Mouse (Mus musculus) spleen, postnatal 10 days (tissue): Measurements from ENCODE around the gene 1700001C02Rik.

ENCODE experiments used
- DNase-seq, 2 experiments: peaks; one replicate each; pipeline ENCODE4 v3.0.0; 2021 to 2022; ENCODE audit warnings: low spot score in 2 of 2

Gene 1700001C02Rik

DNA sequence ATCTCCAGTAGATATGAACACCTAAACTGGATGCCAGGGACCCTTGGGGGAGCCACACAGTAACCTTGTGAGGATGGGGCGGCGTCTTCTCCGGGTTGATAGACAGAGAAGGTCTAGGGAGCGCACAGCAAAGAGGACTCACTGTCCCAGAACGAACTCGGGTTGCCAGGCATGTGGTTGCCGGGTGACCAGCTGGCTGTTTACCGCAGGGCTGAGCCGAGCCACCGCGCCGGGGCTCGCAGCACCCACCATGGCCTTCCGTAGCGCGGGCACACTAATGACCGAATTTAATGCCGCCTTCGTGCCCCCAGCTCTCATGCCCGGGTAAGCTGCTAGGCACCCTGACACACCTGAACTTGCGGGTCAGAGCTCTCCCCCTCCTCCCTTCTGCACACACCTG, at the start of gene 1700001C02Rik:
Gene 1700001C02Rik (plus strand): TSS at position 187 of the 400 bp plus-strand sequence.
- DNase-seq = no peak

DNA sequence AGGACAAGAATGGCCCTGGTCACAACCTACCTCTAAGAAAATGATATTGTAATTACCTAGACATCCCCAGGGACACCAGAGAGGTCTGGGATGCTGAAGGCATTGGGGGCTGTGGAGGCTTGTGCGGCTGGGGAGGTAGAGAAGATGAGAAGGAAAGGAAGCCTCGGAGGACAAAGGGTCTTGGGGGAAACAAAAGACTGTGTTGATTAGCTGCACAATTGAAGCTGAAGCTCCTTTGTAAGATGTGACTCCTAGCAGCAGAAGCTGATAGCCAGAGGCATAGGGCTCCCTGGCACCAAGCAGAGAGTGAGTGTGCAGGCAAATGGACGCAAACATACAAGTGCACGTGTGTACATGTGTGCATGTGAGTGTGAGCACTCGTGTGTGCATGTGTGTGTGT, 49.2 kb upstream of the 1700001C02Rik start:
- no peak for DNase-seq

DNA sequence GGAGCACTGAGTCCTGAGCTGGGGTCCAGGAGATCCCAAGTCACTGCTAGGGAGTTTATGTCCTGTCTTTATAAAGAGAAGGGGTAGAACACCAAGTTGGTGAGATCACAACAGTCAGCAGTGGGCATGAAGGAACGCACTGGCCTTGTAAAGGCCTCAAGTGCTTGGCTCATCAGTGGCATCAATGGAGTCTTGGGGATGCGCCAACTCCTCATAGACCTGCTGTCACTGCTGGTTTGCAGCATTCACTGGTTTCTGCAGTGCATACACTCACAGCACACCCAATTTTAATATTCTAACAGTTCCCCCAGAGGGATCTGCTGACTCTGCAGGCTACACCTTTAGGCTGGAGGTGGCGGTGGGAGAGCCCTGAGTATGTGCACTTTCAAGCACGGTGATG, 42.7 kb upstream of the 1700001C02Rik start:
- DNase-seq = no peak

DNA sequence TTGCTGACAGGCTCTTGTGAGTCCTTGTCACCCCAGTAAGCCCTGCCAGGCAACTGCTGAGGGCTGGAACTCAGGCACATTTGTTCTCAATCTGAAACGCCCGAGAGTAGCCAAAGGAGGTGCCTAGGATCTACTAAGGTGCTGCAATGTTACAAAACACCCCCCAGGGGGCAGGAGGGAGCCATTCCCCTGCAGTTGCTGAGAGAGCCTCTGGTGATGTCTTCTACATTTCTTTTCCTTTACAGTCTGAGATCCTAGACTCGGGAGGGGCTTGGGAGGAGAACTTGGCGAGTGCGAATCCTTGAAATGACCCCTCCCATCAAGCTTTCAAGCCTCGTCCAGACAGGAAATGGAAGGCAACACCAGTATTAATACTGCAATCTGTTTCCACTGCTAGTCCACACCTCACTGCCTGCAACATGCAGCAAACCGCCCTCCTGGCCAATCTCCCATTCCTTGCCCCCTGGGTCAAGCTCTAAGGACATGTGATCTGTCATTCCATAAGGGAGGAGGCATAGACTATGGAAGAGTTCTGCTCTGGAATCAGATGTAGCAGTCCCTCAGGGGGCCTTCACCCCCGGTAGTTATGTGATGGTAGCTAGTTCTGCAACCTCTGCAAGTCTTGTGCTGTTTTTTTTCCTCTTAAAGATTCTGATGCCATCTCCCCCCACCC, 42.1 kb upstream of the 1700001C02Rik start:
- peak; percentile 8 to 57 for DNase-seq

DNA sequence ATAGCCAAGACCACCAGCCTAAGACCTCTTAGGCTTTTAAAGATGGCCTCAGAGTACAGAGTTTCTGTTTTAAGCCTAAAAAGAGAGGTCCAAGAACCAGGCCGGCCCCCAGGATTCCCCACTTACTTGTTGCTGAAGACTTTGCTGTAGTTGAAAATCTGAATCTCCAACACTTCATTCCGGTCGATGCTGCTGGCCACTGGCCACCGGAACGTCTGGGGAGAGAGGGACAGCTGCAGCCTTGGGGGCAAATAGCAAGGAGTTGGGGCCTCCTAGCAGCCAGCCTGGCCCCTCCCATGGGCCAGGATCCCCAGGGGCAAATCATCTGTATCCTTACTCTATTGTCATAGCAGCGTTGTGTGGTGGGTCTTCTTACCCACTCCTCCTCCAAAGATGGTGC, 38.4 kb upstream of the 1700001C02Rik start:
- no peak for DNase-seq

DNA sequence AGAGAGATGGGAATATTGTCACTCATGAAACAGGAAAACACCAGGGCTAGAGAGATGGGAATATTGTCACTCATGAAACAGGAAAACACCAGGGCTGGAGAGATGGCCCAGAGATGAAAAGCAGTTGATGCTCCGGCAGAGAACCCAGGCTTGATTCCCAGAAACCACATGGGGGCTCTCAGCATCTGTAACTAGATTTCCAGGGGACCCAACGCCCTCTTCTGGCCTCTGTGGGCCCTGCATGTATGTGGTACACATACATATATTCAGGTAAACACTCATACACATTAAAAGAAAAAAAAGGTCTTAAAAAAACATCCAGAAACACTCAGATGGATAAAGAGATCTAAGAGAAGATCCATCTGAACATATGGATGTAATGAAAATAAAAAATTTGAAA, 26.9 kb upstream of the 1700001C02Rik start:
- DNase-seq = no peak

DNA sequence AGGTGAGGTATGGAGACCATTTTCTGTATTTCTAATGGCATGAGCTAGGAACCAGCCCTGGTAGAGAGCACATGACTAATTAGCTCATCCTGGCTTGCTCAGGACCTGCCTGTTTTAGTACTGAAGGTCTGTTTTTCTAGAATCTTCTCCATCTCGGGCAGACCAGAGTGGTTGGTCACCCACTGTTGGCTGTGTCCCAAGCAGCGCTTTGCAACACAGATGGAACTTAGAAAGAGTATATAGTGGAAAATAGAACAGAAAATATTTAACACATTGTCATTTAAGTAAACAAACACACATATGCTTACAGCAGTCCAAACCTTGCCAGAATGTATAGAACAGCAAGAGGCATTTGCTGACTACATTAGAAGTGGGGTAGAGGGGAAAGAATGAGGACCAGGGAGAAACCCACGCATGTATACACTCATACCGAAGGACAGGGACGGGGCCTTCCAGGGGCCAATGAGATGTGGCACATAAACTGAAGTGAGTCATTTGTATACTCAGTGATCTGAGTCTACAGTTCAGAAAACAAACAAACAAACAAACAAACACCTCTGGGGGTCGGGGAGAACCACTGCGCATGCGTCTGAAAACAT, 25.4 kb upstream of the 1700001C02Rik start:
- no peak for DNase-seq

DNA sequence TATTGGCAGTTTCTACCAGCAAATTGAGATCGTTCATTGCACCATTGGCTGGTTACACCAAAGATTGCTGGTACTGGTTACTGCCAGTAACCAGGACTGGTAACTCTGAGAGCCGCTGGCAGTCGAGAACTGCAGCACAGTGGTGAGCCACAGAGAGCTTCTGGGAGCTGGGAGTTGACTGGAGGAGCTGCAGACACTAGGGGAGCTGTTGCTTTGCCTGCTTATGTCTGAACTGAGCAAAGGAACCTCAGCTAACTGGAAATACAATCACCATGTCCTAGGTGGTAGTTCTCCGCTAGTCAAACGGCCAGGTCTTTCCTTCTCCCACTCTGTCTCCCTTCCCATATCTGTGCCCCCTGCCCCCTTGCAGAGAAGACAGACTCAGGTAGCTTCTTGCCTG, 23.7 kb upstream of the 1700001C02Rik start:
- DNase-seq = no peak

DNA sequence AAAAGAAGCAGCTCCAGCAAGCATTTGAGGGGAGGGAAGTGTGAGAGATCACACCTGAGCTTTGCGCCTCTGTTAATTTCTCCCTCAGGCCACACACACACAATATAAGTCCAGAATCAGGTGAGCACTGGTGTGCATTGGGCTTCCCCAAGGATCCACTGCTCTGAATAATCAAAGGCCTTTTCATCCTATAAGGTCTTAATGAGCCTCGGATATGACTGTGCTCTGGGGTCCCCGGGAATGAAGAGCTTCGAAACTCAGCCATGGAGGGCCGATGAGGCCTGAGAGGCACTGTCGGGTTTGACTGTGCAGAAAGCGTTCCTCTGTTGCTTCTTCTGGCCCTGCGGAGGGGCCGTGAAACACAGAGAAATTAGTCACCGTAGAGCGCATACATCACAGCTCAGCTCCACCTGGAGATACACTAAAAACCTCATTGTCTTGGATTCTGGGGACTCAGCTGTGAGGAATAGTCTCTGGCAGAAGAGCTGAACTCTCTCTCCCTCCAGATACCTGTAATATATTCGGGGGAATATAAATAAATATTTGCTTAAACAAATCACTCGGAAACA, 21.4 kb upstream of the 1700001C02Rik start:
- no peak for DNase-seq

DNA sequence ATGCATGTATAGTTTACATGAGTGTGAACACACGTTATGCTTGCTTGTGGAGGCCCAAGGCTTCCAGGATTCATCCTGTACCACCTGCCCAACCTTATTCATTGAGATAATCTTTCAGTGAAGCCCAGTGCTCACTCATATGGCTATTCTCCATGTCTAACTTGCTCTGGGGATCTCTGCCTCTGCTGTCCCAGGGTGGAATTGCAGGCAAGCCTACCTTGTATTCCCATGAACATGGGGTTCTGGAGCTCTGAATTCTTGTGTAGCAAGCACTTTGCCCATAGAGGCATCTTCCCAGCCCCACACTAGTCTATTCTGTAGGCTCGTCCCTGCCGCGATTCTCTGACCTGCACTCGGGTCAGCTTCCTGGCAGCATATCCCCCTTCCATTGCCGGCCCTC, 9.8 kb upstream of the 1700001C02Rik start:
- DNase-seq = no peak

DNA sequence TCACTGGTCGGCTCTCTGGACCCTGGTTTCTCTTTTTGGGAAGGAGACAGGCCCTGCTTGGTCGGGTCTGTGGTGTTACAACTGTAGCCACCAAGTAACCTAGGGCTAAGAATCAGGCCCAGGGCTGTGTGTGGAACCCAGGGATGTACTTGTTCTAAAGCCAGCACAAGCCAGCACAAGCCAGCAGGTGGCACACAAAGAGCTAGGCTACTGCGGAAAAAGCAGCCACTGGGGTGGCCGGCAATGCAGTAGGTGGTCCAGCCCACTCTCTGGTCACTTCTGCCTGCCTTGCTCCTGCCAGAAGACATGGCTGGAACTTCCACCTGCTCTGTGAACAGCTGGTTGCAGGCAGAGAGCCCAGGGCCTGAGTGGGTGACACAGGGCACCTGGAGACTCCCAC, 5.7 kb upstream of the 1700001C02Rik start:
- no peak for DNase-seq

DNA sequence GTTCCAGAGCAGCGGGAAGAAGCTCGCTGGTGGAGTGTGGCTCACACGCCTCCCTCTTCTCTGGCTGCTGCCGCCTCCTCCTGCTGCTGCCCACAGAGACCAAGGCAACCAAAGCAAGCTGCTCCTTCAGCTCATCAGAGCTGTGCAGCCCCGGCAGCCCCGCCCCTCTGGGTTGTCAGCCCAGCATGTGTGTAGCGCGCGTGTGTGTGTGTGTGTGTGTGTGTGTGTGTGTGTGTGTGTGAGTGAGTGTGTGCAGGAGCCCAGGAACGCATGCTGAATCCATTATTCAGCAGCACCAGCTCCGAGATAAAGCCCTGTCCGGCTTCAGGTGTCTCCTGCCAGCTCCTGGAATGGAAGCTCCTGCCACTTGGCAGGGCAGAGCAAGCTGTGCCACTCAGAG, 4.0 kb upstream of the 1700001C02Rik start, which contains the start of gene Otof:
Gene Otof (minus strand): TSS at position 112 of the 400 bp plus-strand sequence.
- no peak for DNase-seq

DNA sequence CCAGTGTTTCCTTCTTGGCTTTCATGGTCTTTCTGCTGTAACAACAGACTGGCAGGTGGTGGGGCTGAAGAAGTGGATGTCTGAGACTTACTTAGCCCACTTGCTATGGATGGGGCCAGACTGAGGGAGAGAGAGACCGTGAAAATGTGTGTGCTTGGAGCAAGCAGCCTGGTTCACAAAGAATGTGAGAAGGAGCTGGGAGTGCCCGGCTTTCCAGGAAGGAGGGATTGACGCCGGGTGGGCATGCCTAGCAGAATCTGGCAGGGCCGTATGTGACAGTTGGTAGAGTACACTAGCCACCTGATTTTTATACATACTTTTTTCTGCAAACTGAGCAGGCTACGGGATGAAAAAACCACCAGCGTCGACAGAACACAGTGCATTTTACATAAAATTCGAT, 468 bp downstream of the 1700001C02Rik start:
- no peak for DNase-seq

DNA sequence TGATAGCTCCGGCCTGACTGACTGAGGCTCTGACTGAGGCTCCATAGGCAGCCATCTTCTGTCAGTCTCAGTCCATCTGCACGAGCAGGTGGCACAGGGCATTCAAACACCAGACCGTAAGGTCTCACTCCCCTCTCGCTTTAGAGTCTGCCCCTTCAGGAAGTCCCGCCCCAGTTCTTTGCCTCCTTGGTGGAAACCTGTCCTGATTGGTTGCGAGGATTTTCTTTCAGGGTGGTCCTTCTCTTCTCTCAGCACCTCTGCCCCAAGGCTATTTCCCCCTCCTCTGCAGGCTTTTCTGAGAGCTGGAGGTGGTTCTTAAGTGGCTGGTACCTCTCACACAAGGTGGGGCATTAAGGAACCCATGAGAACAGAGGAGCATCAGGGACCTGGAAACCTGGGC, 4.6 kb downstream of the 1700001C02Rik start:
- DNase-seq = no peak

DNA sequence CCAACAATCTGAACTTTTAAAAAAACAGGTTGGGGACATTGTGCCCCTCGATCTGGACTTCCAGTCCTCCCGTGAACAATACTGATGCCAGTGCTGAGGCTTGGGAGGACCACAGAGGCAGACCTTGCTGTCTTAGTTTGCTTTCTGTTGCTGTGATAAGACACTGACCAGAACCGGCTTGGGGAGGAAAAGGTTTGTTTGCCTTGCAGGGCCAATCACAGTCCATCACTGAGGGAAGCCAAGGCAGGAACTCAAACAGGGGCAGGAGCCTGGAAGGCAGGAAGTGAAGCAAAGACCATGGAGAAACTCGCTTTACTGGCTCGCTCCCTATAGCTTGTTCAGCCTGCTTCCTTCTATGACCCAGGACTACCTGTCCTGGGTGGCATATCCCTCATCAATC, 6.3 kb downstream of the 1700001C02Rik start:
- DNase-seq = no peak

DNA sequence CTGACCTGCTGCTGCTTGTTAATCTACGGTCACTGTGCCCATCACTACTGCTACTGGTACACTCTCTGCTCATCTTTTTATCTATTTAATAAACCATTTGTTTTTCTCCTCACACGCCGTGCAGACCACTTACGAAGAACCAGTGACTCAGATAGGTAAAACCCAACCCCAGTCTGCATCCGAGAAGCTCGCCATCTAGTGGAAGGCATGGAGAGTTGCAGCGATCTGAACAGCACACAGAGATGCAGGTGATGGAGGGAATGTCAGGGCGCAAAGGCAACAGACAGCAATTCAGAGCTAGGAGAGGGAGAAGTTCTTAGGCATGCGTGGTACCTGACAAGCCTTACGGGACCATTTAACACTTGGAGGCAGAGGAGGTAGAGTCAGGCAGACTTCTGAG, 10.7 kb downstream of the 1700001C02Rik start:
- DNase-seq = peak in 1 of 2 experiments; percentile 30

DNA sequence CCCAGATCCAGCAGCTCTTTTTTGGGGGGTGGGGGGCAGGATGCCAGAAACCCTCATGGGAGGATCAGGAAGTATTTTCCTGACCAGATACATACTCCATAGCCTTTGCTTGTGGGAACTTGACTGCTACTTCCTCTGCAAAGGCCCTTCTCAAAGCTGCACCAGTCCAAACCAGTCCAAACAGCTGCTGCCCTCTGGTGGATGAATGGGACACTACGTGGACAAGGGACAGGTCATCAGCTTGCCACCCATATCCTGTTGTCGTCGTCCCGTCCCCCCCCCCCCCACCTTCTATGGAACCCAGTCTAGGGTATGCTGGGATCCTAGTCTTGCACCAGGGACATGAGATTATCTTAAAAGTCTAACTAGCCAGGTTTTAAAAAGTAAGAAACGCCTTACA, 16.5 kb downstream of the 1700001C02Rik start:
- peak; percentile 36 to 73 for DNase-seq

DNA sequence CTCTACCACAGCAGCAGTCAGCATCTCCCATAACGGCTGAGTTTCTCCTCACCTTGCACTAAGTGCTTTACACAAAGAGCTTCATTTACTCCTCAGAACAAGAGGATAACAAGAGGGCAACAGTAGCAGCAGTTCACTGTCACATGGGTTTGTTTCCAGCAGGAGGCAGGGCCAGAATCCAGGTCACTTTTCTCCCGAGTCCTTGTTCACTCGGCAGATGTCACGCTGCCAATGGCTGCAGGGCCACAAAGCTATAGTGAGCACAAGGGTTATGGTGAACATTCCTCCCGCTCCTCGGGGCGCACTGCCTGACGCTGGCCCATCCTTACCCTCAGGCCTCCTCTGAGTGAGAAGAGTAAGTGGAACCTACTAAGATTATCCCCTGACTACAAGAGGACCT, 17.7 kb downstream of the 1700001C02Rik start:
- DNase-seq = no peak

DNA sequence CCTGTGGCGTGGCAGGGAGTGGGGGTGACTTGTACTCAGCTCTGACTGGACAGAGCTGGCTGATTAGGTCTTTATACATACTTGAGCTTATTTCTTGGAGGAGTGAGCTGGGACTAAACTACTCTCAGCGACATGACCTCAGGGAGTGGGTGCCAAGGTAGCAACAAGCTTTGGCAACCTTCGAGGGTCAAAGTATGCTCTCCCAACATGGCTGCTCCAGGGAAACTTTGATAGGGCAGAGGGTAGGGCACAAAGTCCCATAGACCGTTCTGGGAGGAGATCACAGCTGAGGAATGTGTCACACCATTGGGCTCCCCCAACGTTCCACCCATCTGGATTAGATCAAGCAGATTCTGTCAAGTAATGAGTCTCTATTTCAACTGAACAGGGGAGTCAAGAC, 18.7 kb downstream of the 1700001C02Rik start:
- DNase-seq = no peak

DNA sequence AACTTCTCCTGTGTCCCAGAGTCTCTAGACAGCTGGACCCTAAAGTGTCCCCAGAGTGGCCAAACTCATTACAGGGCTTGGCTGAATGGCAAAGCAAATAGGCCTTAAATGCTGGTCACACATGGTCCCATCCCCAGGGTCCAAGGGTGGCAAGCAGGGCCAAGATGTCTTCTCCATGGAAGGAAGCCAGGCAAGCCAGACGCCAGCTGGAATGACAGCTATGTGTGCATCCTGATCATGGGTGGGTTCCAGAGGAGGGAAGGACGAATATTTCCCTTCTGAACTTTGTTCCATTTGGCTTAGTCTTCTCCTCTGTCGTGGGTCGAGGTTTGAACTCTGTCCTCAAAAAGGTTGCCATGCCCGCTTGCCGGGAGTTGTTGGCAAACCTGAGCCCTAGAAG, 19.3 kb downstream of the 1700001C02Rik start:
- no peak for DNase-seq

DNA sequence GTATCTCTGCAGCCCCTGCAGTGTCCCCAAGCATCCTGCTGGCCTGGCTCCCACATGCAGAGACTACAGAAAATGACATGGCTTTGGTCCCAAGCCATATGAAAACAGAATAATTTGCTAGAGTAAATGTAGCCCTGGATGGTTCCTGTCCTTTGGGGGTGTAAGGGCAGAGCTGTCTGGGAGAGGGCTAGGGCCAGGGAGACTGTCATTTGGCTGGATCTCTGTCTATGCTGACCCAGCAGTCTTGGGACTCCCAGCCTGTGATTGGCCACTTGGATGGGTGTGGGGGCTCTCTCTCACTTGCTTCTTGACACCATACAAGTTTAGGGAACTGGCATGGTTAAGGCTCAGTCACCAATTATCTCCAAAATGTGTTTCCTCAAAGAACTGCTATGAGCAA, 24.4 kb downstream of the 1700001C02Rik start:
- DNase-seq = no peak

DNA sequence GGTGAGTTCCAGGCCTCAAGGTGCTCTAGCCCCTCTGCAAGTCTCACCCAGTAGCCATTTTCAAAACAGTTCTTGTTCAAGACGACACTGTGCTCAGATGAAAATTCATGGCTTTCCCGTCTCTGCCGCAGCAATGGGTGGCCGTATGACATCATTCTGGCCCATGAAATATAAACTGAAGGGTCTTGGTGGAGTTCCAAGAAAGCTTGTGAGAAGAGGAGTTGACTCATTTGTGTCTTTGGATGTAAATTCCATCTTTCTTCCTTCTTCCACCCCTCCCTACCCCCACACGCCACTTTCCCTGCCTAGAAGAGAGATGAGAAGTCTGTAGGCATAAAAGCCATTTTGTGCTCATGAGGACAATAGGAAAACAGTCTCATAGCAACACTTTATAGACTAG, 25.0 kb downstream of the 1700001C02Rik start:
- no peak for DNase-seq

DNA sequence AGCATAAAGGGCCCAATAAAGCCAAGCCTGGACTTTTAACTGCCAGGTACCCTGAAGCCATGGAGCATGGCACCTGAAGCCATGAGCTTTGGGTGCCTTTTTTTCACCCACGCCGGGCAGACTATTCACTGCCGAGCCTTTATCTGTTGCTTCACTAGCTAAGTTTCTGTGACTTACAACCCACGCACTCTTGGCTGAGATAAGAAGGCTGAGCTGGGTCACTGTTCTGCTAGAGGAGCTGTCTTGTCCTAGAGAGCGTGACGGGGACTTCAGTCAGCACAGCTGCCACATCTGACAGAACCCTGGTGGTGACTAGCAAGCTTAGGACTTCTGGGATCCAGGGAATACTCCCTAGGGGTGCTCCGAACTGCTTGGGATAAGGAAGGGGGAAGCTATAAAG, 27.9 kb downstream of the 1700001C02Rik start:
- no peak for DNase-seq
